Mouse (Mus musculus) kidney, embryonic 16.5 days (tissue): Measurements from ENCODE around the gene Tbx4. TPM values are rescaled to one million over a fixed set of nuclear protein-coding genes. Genes with fewer than 3 reads are reported as not detected.

Source experiments
- ATAC-seq: fragments of 200-750 bp; cut with Nextera tagmentation; 2 replicates; pipeline ENCODE4 v1.8.0; 2017; ENCODE audit warnings: moderate TSS enrichment; ENCODE audit not compliant: low FRiP score, low TSS enrichment
- H3K27ac ChIP-seq: fragments of 300-500 bp; sonication (generic); 2 replicates; pipeline ENCODE4 v1.5.1; 2014; ENCODE audit warnings: low read length
- H3K27me3 ChIP-seq: fragments of 300-500 bp; sonication (generic); 2 replicates; pipeline ENCODE4 v1.6.1; 2014; ENCODE audit warnings: low read length, control low read depth, mixed read lengths; ENCODE audit not compliant: insufficient read depth
- H3K36me3 ChIP-seq: fragments of 300-500 bp; sonication (generic); 2 replicates; pipeline ENCODE4 v1.6.1; 2014; ENCODE audit warnings: low read length, control low read depth, mixed read lengths; ENCODE audit not compliant: insufficient read depth
- H3K4me1 ChIP-seq: fragments of 300-500 bp; sonication (generic); 2 replicates; pipeline ENCODE4 v1.6.1; 2014; ENCODE audit warnings: low read length, control low read depth, mixed read lengths; ENCODE audit not compliant: insufficient read depth
- H3K4me2 ChIP-seq: fragments of 300-500 bp; sonication (generic); replicated peaks from 2 replicates; pipeline ENCODE4 v1.6.1; 2014; ENCODE audit warnings: low read depth, low read length
- H3K4me3 ChIP-seq: fragments of 300-500 bp; sonication (generic); 2 replicates; pipeline ENCODE4 v1.5.1; 2014; ENCODE audit warnings: mild to moderate bottlenecking, low read length
- H3K9ac ChIP-seq: fragments of 300-500 bp; sonication (generic); replicated peaks from 2 replicates; pipeline ENCODE4 v1.6.1; 2014; ENCODE audit warnings: low read length
- H3K9me3 ChIP-seq: fragments of 300-500 bp; sonication (generic); 2 replicates; pipeline ENCODE4 v1.6.1; 2016; ENCODE audit warnings: low read length, control low read depth
- WGBS: fragments of 180-500 bp; shearing (Covaris S2); extraction: QIAGEN DNeasy Blood & Tissue Kit; methylation state at CpG from one replicate; pipeline ENCODE4 v1.1.7; 2014; 5-methylcytosine and 5-hydroxymethylcytosine counted together
- polyA plus RNA-seq: library from polyadenylated mRNA; unstranded; fragments of >200 nt; fragmentation: Nextera tagmentation; extraction: Ambion mirVana; gene quantifications from 2 replicates; pipeline ENCODE4 v1.2.1, GENCODE M21; 2015

Gene Tbx4
- polyA plus RNA-seq, 1 experiment from 2014 or later: 1.7 TPM

DNA sequence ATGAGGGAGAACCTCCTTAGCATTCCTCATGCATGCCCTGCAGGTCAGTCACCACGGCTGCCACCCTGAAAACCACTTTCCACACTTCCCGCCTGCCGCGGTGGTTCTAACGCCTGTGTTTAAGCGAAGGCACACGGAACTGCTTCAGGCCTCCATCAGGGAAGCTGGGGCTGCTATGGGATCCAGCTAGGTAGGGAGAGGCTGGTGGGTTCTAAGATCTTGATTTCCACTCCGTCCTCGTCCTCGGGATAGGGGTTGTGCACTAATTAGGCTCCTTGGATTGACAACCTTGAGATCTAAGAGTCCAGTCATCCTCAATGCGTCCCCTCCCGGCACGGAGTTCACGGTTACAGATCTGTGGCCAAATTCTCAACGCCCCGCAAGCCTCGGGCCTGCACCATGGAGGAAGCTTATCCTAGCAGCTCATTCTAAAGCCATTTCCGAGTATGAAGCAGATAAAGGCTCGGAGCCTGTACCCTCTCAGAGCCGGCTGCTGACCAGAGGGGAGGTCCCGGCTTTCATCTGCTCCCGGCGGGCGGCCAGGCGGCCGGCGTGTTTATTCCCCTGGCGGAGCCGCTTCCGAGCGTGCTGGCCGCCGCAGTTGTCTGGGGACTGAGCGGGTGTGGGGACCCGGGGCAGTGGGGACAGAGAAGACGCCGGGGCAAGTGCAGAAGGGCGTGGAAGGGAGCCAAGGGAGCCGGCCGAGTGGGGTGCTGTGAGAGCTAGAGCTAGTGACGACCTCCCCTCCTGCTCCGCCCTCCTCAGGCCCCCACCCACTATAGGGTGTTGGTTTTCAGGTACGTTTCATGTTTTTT, 8.7 kb downstream of the Tbx4 start:
- ATAC-seq: 0 out of 2 replicates have a peak, but pooled peaks have one; percentile 24
- peak overlapping the region; percentile 56 for H3K4me2 ChIP-seq
- H3K27ac ChIP-seq: no peak overlapping the region
- peaks cover 14% of the 10 kb centered on the region for H3K4me1 ChIP-seq
- no peaks in the 10 kb centered on the region for H3K36me3 ChIP-seq
- peak overlapping the region; percentile 43; the same call in 1 of the 2 replicates for H3K9ac ChIP-seq
- H3K27me3 ChIP-seq: peaks cover 95% of the 10 kb centered on the region
- WGBS: 2% methylated on average over 43 of the region's 43 CpGs
- peak overlapping the region; percentile 43 for H3K4me3 ChIP-seq
- H3K9me3 ChIP-seq: no peaks in the 10 kb centered on the region

- 44% methylated on average over 11 of the region's 13 CpGs for WGBS
- peaks cover 10% of the 10 kb centered on the region for H3K4me1 ChIP-seq
- no peak overlapping the region for H3K4me2 ChIP-seq
- peaks cover under 1% of the 10 kb centered on the region; the same call in 1 of the 2 replicates for H3K9me3 ChIP-seq
- no peak for ATAC-seq
- H3K27ac ChIP-seq: no peak overlapping the region
- H3K36me3 ChIP-seq: no peaks in the 10 kb centered on the region
- H3K4me3 ChIP-seq: no peak overlapping the region
- no peak overlapping the region for H3K9ac ChIP-seq
- peaks cover 95% of the 10 kb centered on the region for H3K27me3 ChIP-seq
Observed at GRCm38 (mm10) chr11:85896335-85896985, 10.2 kb downstream of the Tbx4 start.

DNA sequence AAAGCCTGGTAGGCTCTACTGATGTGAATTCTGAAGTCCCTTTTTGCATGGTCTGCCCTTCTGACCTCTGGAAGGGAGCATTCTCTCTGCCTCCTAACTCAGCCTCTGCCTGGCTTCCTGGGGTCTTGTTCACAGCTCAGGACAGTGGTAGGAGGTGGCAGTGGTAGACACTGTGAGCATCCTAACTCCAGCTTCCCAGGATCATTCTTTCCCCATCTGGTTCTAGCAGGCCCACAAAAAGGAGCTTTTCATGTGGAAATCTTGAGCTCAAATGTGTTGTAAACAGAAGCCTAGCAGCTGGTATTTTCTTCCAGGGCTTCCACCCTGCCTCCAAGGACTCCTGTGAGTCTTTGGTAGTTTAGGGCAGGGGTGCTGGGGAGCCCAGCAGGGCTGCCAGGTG, 14.1 kb downstream of the Tbx4 start:
- Histone ChIP-seq H3K27me3 (peaks cover 65% of the 10 kb centered on the region), H3K27ac (no peak overlapping the region), H3K4me2 (no peak overlapping the region), H3K4me3 (no peak overlapping the region), H3K36me3 (no peaks in the 10 kb centered on the region), H3K9ac (no peak overlapping the region), H3K4me1 (peaks cover 2% of the 10 kb centered on the region), H3K9me3 (peaks cover 6% of the 10 kb centered on the region)
- no peak for ATAC-seq

GRCm38 (mm10) chr11:85909514-85909913, 23.3 kb downstream of the Tbx4 start:
- Histone ChIP-seq H3K9me3 (no peaks in the 10 kb centered on the region), H3K4me3 (no peak overlapping the region), H3K4me1 (0 out of 2 replicates have a peak, but pooled peaks cover 4% of the 10 kb centered on the region), H3K27ac (no peak overlapping the region), H3K4me2 (no peak overlapping the region), H3K9ac (no peak overlapping the region), H3K36me3 (no peaks in the 10 kb centered on the region), H3K27me3 (no peaks in the 10 kb centered on the region)
- 66% methylated on average over 4 of the region's 4 CpGs for WGBS
- ATAC-seq: no peak

DNA sequence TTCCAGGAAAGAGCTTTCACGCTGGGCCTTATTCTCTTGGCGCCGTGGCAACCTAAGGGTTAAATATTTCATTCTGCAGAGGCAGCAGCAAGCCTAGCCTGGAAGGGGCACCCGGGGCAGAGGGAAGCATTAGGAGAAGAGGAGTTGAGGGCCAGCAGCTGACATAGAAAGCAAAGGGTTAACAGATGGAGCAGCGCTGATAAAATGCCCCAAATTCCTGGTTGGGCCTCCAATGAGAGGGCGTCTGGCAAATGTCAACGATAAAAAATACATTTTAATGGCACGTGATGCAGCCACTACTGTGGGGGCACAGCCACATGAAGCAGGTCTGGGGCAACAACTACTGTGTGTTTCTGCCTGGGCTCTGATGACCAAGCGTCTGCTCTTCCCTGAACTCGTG, 23.9 kb downstream of the Tbx4 start:
- Histone ChIP-seq H3K36me3 (no peaks in the 10 kb centered on the region), H3K27me3 (peaks cover 1% of the 10 kb centered on the region; the same call in 1 of the 2 replicates), H3K9me3 (no peaks in the 10 kb centered on the region), H3K9ac (no peak overlapping the region), H3K4me3 (no peak overlapping the region), H3K27ac (no peak overlapping the region), H3K4me2 (no peak overlapping the region), H3K4me1 (0 out of 2 replicates have a peak, but pooled peaks cover 4% of the 10 kb centered on the region)
- ATAC-seq: no peak
- 36% methylated on average over 10 of the region's 10 CpGs for WGBS

GRCm38 (mm10) chr11:85913506-85913905, 27.3 kb downstream of the Tbx4 start:
- Histone ChIP-seq H3K36me3 (no peaks in the 10 kb centered on the region), H3K27me3 (peaks cover 15% of the 10 kb centered on the region), H3K27ac (no peak overlapping the region), H3K9me3 (no peaks in the 10 kb centered on the region), H3K9ac (no peak overlapping the region), H3K4me3 (no peak overlapping the region), H3K4me2 (no peak overlapping the region), H3K4me1 (0 out of 2 replicates have a peak, but pooled peaks cover 6% of the 10 kb centered on the region)
- ATAC-seq: no peak
- 85% methylated on average over 7 of the region's 7 CpGs for WGBS

GRCm38 (mm10) chr11:85917091-85917992, 31.1 kb downstream of the Tbx4 start:
- H3K9ac ChIP-seq: no peak overlapping the region
- H3K4me3 ChIP-seq: no peak overlapping the region
- H3K27me3 ChIP-seq: peaks cover 41% of the 10 kb centered on the region
- no peak overlapping the region for H3K4me2 ChIP-seq
- H3K4me1 ChIP-seq: 0 out of 2 replicates have a peak, but pooled peaks cover 2% of the 10 kb centered on the region
- no peaks in the 10 kb centered on the region for H3K9me3 ChIP-seq
- H3K36me3 ChIP-seq: no peaks in the 10 kb centered on the region
- 31% methylated on average over 12 of the region's 12 CpGs for WGBS
- no peak for ATAC-seq
- no peak overlapping the region for H3K27ac ChIP-seq

GRCm38 (mm10) chr11:85917993-85918325, 31.7 kb downstream of the Tbx4 start:
- Histone ChIP-seq H3K4me1 (0 out of 2 replicates have a peak, but pooled peaks cover 2% of the 10 kb centered on the region), H3K9ac (no peak overlapping the region), H3K4me3 (no peak overlapping the region), H3K36me3 (no peaks in the 10 kb centered on the region), H3K27ac (no peak overlapping the region), H3K9me3 (no peaks in the 10 kb centered on the region), H3K4me2 (no peak overlapping the region), H3K27me3 (peaks cover 43% of the 10 kb centered on the region)
- ATAC-seq: no peak
- 18% methylated on average over 11 of the region's 11 CpGs for WGBS

DNA sequence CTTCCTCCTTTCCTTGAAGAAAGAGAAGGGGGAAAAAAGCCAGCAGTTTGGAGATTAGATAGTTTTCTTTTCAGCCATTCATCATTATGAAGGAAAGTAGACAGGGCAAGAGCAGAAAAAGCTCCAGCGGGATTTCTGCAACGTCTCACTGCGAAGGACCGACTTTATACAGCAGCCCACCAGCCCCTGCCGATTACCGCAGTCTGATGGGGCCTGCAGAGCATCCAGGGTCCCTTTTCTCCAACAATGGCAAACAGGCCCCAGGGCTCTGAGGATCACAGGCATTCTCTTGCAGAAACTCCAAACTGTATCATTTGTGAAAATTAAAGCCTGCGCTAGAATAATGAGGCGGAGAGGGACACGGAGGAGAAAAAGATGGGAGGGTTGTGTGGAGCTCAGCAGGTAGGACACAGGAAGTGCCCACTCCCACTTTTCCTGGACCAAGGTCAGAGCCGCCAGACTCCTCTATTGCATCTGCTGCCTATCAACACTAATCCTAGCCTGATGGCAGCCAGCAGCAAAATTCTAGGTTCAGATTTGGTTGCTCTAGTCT, 32.2 kb downstream of the Tbx4 start:
- H3K27ac ChIP-seq: no peak overlapping the region
- H3K9me3 ChIP-seq: no peaks in the 10 kb centered on the region
- H3K4me1 ChIP-seq: 0 out of 2 replicates have a peak, but pooled peaks cover 2% of the 10 kb centered on the region
- no peak for ATAC-seq
- no peak overlapping the region for H3K4me2 ChIP-seq
- H3K27me3 ChIP-seq: peaks cover 48% of the 10 kb centered on the region
- H3K4me3 ChIP-seq: no peak overlapping the region
- no peaks in the 10 kb centered on the region for H3K36me3 ChIP-seq
- no peak overlapping the region for H3K9ac ChIP-seq
- 49% methylated on average over 10 of the region's 10 CpGs for WGBS
